Mouse (Mus musculus) G1E (cell line): ENCODE data around the gene Olfr279. TPM values are rescaled to one million over a fixed set of nuclear protein-coding genes. Genes with fewer than 3 reads are reported as not detected.

Source experiments
- ATAC-seq: 2 replicates; pipeline ENCODE4 v1.8.0; 2016; ENCODE audit warnings: mild to moderate bottlenecking; ENCODE audit not compliant: insufficient number of reproducible peaks, poor library complexity, low FRiP score, severe bottlenecking; ENCODE audit errors: extremely low read depth
- DNase-seq: peaks from one replicate; pipeline ENCODE4 v3.0.0; 2012; ENCODE audit warnings: low spot score
- H3K27me3 ChIP-seq: 2 replicates; pipeline ENCODE4 v1.6.1; 2012; ENCODE audit warnings: mild to moderate bottlenecking, low read length, inconsistent platforms; ENCODE audit not compliant: insufficient read depth
- H3K36me3 ChIP-seq: replicated peaks from 2 replicates; pipeline ENCODE3; 2012; ENCODE audit warnings: mild to moderate bottlenecking, inconsistent platforms
- H3K4me1 ChIP-seq: 2 replicates; pipeline ENCODE4 v1.6.1; 2012; ENCODE audit warnings: low read depth, low read length, inconsistent platforms, mixed read lengths; ENCODE audit not compliant: insufficient read depth
- H3K4me3 ChIP-seq: 2 replicates; pipeline ENCODE4 v1.5.1; 2012; ENCODE audit warnings: low read depth, mild to moderate bottlenecking, inconsistent platforms, low read length, moderate library complexity, mixed read lengths
- H3K9me3 ChIP-seq: replicated peaks from 2 replicates; pipeline ENCODE4 v1.6.1; 2012; ENCODE audit warnings: inconsistent platforms
- CTCF ChIP-seq: IDR thresholded peaks from 2 replicates; pipeline ENCODE4 v1.5.1; 2012; ENCODE audit warnings: low read depth, low read length, inconsistent platforms, mixed read lengths
- GATA1 ChIP-seq: IDR thresholded peaks from 2 replicates; pipeline ENCODE4 v1.6.1; 2012; ENCODE audit warnings: borderline replicate concordance, low read length, inconsistent platforms, mixed read lengths
- GATA2 ChIP-seq: IDR thresholded peaks from 2 replicates; pipeline ENCODE4 v1.6.1; 2012; ENCODE audit warnings: low read depth, low read length, inconsistent platforms, borderline replicate concordance
- POLR2AphosphoS5 ChIP-seq: IDR thresholded peaks from 2 replicates; pipeline ENCODE4 v1.6.1; 2012; ENCODE audit warnings: low read depth, low read length, inconsistent platforms; ENCODE audit not compliant: insufficient replicate concordance
- TAL1 ChIP-seq: conservative IDR thresholded peaks from 2 replicates; pipeline ENCODE4 v1.6.1; 2012; ENCODE audit warnings: low read depth, low read length, inconsistent platforms, mixed read lengths
- polyA plus RNA-seq: library from polyadenylated mRNA; stranded (reverse); fragments of >175 nt; gene quantifications from 2 replicates; pipeline ENCODE4 v1.2.3, GENCODE M21; 2012
- total RNA-seq, 2 experiments: library from RNA; stranded (forward) in 1 of 2; stranded (reverse) in 1 of 2; fragments of 200-1000 nt in 1 of 2; fragments of >200 nt in 1 of 2; fragmentation: Nextera tagmentation in 1 of 2; gene quantifications; 2 replicates each; pipeline ENCODE4 v1.2.3; 2014 to 2017

Olfr279 gene
- total and polyA plus RNA-seq, 3 experiments: 0.11 TPM; not detected in 2

- ATAC-seq (no peak), DNase-seq (peak; percentile 45)
- H3K9me3 ChIP-seq: no peaks in the 10 kb centered on the region
- H3K27me3 ChIP-seq: no peaks in the 10 kb centered on the region
- H3K36me3 ChIP-seq: peaks cover 62% of the 10 kb centered on the region
- TF ChIP-seq GATA1 (no peak), POLR2AphosphoS5 (no peak), TAL1 (no peak), GATA2 (no peak), CTCF (no peak)
- peaks cover 28% of the 10 kb centered on the region for H3K4me1 ChIP-seq
- H3K4me3 ChIP-seq: peak overlapping the region; percentile 87
Measured at GRCm38 (mm10) chr15:98533035-98533531, 40.9 kb downstream of the Olfr279 start.

- Histone ChIP-seq H3K27me3 (no peaks in the 10 kb centered on the region), H3K9me3 (no peaks in the 10 kb centered on the region), H3K4me1 (peaks cover 20% of the 10 kb centered on the region), H3K36me3 (peaks cover 61% of the 10 kb centered on the region), H3K4me3 (peak within 1 kb of the TSS; percentile 87)
- ATAC-seq (peak; percentile 98), DNase-seq (peak; percentile 99)
- TF ChIP-seq POLR2AphosphoS5 (no peak), GATA1 (no peak), GATA2 (no peak), CTCF (no peak), TAL1 (no peak)
Measured at GRCm38 (mm10) chr15:98533881-98534627, 41.9 kb downstream of the Olfr279 start, which contains the start of gene Kansl2. Gene Kansl2 (minus strand): TSS chr15:98534264.

- no peak for ATAC-seq
- H3K36me3 ChIP-seq: peaks cover 63% of the 10 kb centered on the region
Measured at GRCm38 (mm10) chr15:98535921-98536320, 43.7 kb downstream of the Olfr279 start.

GRCm38 (mm10) chr15:98536828-98537510 is 44.8 kb downstream of the Olfr279 start:
- H3K4me1 ChIP-seq: peaks cover 14% of the 10 kb centered on the region
- H3K36me3 ChIP-seq: peaks cover 63% of the 10 kb centered on the region
- no peak for DNase-seq
- H3K27me3 ChIP-seq: no peaks in the 10 kb centered on the region
- no peak for TF ChIP-seq GATA1
- no peak for TF ChIP-seq POLR2AphosphoS5
- TF ChIP-seq CTCF: no peak
- TF ChIP-seq GATA2: no peak
- no peak for TF ChIP-seq TAL1
- ATAC-seq: no peak
- no peak overlapping the region for H3K4me3 ChIP-seq
- H3K9me3 ChIP-seq: no peaks in the 10 kb centered on the region

More at GRCm38 (mm10) chr15:98535921-98536320, 43.7 kb downstream of the Olfr279 start:
- TF ChIP-seq GATA1 (no peak), TAL1 (no peak), GATA2 (no peak), POLR2AphosphoS5 (no peak), CTCF (no peak)
- Histone ChIP-seq H3K27me3 (no peaks in the 10 kb centered on the region), H3K9me3 (no peaks in the 10 kb centered on the region), H3K4me3 (no peak overlapping the region), H3K4me1 (peaks cover 18% of the 10 kb centered on the region)
- no peak for DNase-seq

GRCm38 (mm10) chr15:98537923-98538322 is 45.7 kb downstream of the Olfr279 start:
- H3K36me3 ChIP-seq: peaks cover 64% of the 10 kb centered on the region
- no peak for ATAC-seq
- H3K27me3 ChIP-seq: no peaks in the 10 kb centered on the region
- peaks cover 14% of the 10 kb centered on the region; the same call in 1 of the 2 replicates for H3K4me1 ChIP-seq
- H3K4me3 ChIP-seq: no peak overlapping the region
- no peaks in the 10 kb centered on the region for H3K9me3 ChIP-seq
- TF ChIP-seq CTCF (no peak), TAL1 (no peak), POLR2AphosphoS5 (no peak), GATA1 (no peak), GATA2 (no peak)
- DNase-seq: no peak

GRCm38 (mm10) chr15:98541064-98541463 is 48.9 kb downstream of the Olfr279 start:
- DNase-seq: no peak

More at GRCm38 (mm10) chr15:98541064-98541463, 48.9 kb downstream of the Olfr279 start:
- Histone ChIP-seq H3K36me3 (peaks cover 92% of the 10 kb centered on the region), H3K9me3 (no peaks in the 10 kb centered on the region), H3K27me3 (no peaks in the 10 kb centered on the region), H3K4me3 (no peak overlapping the region), H3K4me1 (peaks cover 30% of the 10 kb centered on the region)
- no peak for ATAC-seq
- TF ChIP-seq CTCF (no peak), POLR2AphosphoS5 (no peak), GATA2 (no peak), TAL1 (no peak)
